Mouse (Mus musculus): ENCODE data around the gene Pnma1.

Pnma1 gene

GRCm38 (mm10) chr12:84100604-84101492 is 47.4 kb downstream of the Pnma1 start, which contains the start of gene Acot6:
Acot6 (plus strand) TSS chr12:84100654.
- DNase-seq: peak; percentile 53

- DNase-seq: no peak
Observed at GRCm38 (mm10) chr12:84100071-84100470, 48.2 kb downstream of the Pnma1 start.

- no peak for DNase-seq
Observed at GRCm38 (mm10) chr12:84099605-84100004, 48.7 kb downstream of the Pnma1 start.

Data from cerebellum, adult 11-12 months (tissue).